Mouse (Mus musculus) neural tube, embryonic 12.5 days (tissue): ENCODE measurements around the gene Neurod4. TPM values are rescaled to one million over a fixed set of nuclear protein-coding genes. Genes with fewer than 3 reads are reported as not detected.
"Not testable (repeated sequence)": the region's sequence is repeated elsewhere in the genome, so short reads cannot be mapped to it uniquely, and the experiment has no call there.

Experiments
- ATAC-seq: fragments of 200-750 bp; cut with Nextera tagmentation; 2 replicates; pipeline ENCODE4 v1.8.0; 2017; ENCODE audit warnings: low read depth, mild to moderate bottlenecking, moderate TSS enrichment, moderate library complexity; ENCODE audit not compliant: low FRiP score
- H3K27ac ChIP-seq: fragments of 300-500 bp; sonication (generic); 2 replicates; pipeline ENCODE4 v1.5.1; 2016
- H3K27me3 ChIP-seq: fragments of 300-500 bp; sonication (generic); replicated peaks from 2 replicates; pipeline ENCODE4 v1.6.1; 2016; ENCODE audit warnings: mild to moderate bottlenecking
- H3K36me3 ChIP-seq: fragments of 300-500 bp; sonication (generic); 2 replicates; pipeline ENCODE4 v1.6.1; 2016; ENCODE audit warnings: mild to moderate bottlenecking
- H3K4me1 ChIP-seq: fragments of 300-500 bp; sonication (generic); 2 replicates; pipeline ENCODE4 v1.6.1; 2016
- H3K4me2 ChIP-seq: fragments of 300-500 bp; sonication (generic); replicated peaks from 2 replicates; pipeline ENCODE4 v1.6.1; 2016; ENCODE audit warnings: mild to moderate bottlenecking
- H3K4me3 ChIP-seq: fragments of 300-500 bp; sonication (generic); 2 replicates; pipeline ENCODE4 v1.5.1; 2016
- H3K9ac ChIP-seq: fragments of 300-500 bp; sonication (generic); 2 replicates; pipeline ENCODE4 v1.6.1; 2016; ENCODE audit warnings: mild to moderate bottlenecking
- H3K9me3 ChIP-seq: fragments of 300-500 bp; sonication (generic); 2 replicates; pipeline ENCODE4 v1.6.1; 2016; ENCODE audit warnings: mild to moderate bottlenecking
- WGBS: fragments of 180-500 bp; shearing (Covaris S2); methylation state at CpG from one replicate; pipeline ENCODE4 v1.1.7; 2016; 5-methylcytosine and 5-hydroxymethylcytosine counted together
- polyA plus RNA-seq: library from polyadenylated mRNA; unstranded; fragments of >200 nt; fragmentation: Nextera tagmentation; extraction: Ambion mirVana; gene quantifications from 2 replicates; pipeline ENCODE4 v1.2.1, GENCODE M21; 2016

Neurod4 gene
- polyA plus RNA-seq: 24.2 and 27.6 TPM in 2 replicates

DNA sequence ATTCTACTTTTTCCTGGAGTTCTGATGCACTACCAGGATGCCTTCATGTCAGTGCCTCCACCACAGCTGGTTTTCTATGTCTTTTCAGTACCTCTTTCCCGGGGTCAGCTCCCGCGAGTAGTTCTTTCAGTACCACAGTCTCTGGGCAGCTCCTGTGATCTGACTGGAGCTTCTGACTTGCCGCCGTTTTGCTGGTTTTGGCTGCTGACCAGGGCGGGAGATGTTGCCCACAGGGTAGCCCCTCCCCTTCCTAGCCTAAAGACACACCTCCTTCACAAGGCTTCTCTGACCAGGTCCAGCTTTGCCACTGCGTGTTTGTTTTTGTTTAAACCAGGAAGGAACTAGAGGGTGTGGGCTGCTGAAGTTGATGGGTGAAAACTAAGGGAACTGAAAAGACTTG is at the start of gene Neurod4:
Neurod4 (minus strand) TSS at position 175 of the 400 bp plus-strand sequence.
- Histone ChIP-seq H3K4me1 (peaks cover 14% of the 10 kb centered on the region), H3K4me3 (peak within 1 kb of the TSS; percentile 19)

DNA sequence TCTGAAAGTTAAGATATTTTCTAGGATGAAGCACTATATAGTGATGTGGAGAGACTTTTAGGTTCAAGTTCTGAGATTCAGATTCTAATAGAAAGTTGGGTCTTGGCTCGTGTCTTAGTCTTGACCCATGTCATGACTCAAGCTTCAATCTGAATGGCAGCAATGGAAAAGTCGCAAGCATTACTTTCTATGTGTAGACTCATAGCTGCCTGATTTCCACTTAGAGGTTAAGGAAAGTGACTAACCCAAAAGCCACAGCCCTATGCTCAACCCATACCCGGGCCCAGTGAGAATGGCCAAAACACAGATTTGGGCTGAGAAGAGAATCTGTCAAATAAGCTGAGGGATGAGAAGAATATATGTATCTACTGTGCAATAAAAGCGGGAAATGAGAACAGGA is 44.2 kb upstream of the Neurod4 start:
- ATAC-seq: no peak
- H3K27me3 ChIP-seq: no peaks in the 10 kb centered on the region
- WGBS: 91% methylated on average over 4 of the region's 4 CpGs

More for the DNA sequence above, at the start of gene Neurod4:
- no peaks in the 10 kb centered on the region for H3K9me3 ChIP-seq
- no peak for ATAC-seq
- H3K9ac ChIP-seq: no peak within 1 kb of the TSS
- no peaks in the 10 kb centered on the region for H3K36me3 ChIP-seq
- peak within 1 kb of the TSS; percentile 45 for H3K4me2 ChIP-seq
- no peaks in the 10 kb centered on the region for H3K27me3 ChIP-seq
- WGBS: 3% methylated on average over 7 of the region's 7 CpGs
- no peak within 1 kb of the TSS for H3K27ac ChIP-seq

DNA sequence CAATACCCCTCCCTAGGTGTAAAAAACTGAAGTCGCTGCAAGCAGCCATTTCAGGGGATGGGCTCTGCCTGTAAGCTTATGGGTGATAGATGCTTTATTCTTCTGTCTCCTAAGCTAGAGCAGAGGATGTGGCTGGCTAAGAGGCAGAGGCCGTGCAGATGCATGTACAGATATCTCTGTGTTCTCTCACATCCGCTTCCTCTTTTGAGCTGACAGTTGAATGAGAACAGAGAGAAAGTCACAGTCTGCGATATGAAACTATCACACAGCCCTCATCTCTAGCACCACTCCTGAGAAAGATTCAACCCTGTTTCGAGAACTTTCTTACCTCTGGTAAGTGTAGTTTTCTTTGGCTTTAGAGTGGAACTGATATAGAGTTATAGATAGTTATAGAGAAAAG is 42.6 kb upstream of the Neurod4 start, which contains the start of gene Tespa1:
Tespa1 (plus strand) TSS at position 234 of the 400 bp plus-strand sequence.
- H3K4me1 ChIP-seq: no peaks in the 10 kb centered on the region
- no peaks in the 10 kb centered on the region for H3K36me3 ChIP-seq
- no peak within 1 kb of the TSS for H3K4me2 ChIP-seq
- H3K9me3 ChIP-seq: no peaks in the 10 kb centered on the region
- no peak within 1 kb of the TSS for H3K4me3 ChIP-seq
- H3K27ac ChIP-seq: no peak within 1 kb of the TSS
- no peak for ATAC-seq
- no peaks in the 10 kb centered on the region for H3K27me3 ChIP-seq
- 82% methylated on average over 5 of the region's 5 CpGs for WGBS
- H3K9ac ChIP-seq: no peak within 1 kb of the TSS

More for the DNA sequence above, 44.2 kb upstream of the Neurod4 start:
- H3K4me3 ChIP-seq: no peak overlapping the region
- H3K36me3 ChIP-seq: no peaks in the 10 kb centered on the region
- H3K27ac ChIP-seq: no peak overlapping the region
- no peaks in the 10 kb centered on the region for H3K9me3 ChIP-seq
- no peak overlapping the region for H3K4me2 ChIP-seq
- H3K4me1 ChIP-seq: no peaks in the 10 kb centered on the region
- no peak overlapping the region for H3K9ac ChIP-seq

DNA sequence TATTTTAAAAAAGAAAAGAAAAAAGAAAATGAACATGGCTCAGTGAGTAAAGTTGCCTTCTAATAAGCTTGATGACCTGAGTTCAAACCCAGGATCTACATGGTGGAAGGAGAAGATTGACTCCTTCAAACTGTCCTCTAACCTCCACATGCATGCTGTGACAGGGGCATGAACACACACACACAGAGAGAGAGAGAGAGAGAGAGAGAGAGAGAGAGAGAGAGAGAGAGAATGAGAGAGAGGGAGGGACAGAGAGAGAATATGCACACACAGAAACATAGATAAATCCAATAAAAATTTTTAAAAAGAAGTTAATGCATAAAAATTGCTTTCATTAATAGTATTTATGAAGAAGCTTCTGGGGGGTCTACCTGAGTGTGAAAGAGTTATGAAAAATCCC is 42.0 kb upstream of the Neurod4 start:
- H3K9me3 ChIP-seq: no peaks in the 10 kb centered on the region
- H3K9ac ChIP-seq: no peak overlapping the region
- H3K36me3 ChIP-seq: no peaks in the 10 kb centered on the region
- no peak for ATAC-seq
- H3K27ac ChIP-seq: no peak overlapping the region
- H3K4me3 ChIP-seq: no peak overlapping the region
- no peaks in the 10 kb centered on the region for H3K4me1 ChIP-seq
- no peaks in the 10 kb centered on the region for H3K27me3 ChIP-seq
- H3K4me2 ChIP-seq: no peak overlapping the region

DNA sequence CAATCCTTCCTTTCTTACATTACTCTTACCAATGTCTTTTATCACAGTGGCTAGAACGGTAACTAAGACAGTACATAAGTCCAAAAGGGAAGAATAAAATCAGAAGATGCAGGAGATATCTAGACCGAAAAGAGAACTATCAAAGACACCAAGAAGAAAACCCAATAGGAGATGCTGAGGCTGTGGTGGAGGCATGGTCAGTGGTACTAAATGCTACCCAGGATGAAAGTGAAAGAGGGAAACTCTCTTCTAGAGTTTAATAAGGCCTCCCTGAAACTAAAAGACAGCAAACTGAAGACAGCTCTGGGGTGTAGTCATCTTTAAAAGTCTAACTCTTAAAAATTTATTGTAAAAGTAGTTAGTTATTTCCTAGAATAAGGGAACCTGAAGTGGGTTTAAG is 40.7 kb upstream of the Neurod4 start:
- no peak for ATAC-seq
- WGBS: 83% methylated on average over 2 of the region's 2 CpGs

DNA sequence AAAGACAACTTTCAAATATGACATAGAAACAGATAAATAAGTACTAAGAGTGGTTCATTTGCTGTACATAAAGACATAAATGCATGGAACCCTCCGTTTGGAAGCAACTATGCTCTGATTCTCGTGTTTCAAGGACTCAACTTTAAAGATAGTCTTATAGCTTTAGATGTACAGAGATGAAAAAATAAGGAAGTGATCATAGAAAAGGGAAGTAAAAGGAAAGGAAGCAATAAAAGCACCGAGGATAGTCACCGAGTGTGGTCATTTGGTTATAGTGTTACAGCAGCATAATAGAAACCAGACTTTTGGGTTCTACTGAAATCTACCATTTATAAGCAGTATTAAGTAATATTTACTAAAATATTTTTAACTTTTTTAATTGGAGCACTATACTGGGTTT is 38.7 kb upstream of the Neurod4 start:
- ATAC-seq: no peak
- Histone ChIP-seq H3K27ac (no peak overlapping the region), H3K4me2 (no peak overlapping the region), H3K9me3 (no peaks in the 10 kb centered on the region), H3K9ac (no peak overlapping the region), H3K36me3 (no peaks in the 10 kb centered on the region), H3K4me1 (no peaks in the 10 kb centered on the region), H3K27me3 (no peaks in the 10 kb centered on the region), H3K4me3 (no peak overlapping the region)
- WGBS: 82% methylated on average over 4 of the region's 4 CpGs

More for the DNA sequence above, 40.7 kb upstream of the Neurod4 start:
- Histone ChIP-seq H3K27ac (no peak overlapping the region), H3K4me3 (no peak overlapping the region), H3K27me3 (no peaks in the 10 kb centered on the region), H3K9ac (no peak overlapping the region), H3K9me3 (no peaks in the 10 kb centered on the region), H3K36me3 (no peaks in the 10 kb centered on the region), H3K4me2 (no peak overlapping the region), H3K4me1 (no peaks in the 10 kb centered on the region)

DNA sequence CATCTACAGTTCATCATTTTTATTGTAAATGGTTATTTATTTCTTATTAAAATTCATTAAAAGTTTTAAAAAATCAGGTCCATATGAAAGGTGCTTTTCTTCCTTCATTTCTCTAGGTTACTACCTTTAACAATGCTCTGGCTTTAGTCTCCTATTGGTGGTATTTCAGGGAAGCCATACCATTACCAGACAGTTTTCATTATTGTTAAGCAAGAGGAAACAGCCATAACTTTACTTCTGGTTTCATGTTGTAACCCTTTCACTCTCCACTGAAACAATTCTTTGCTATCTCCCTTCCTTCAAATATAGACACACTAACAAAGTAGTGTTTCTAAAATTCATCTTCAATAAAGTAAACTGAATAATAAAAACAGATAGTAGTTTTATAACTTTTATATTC is 35.8 kb upstream of the Neurod4 start:
- Histone ChIP-seq H3K9me3 (no peaks in the 10 kb centered on the region), H3K27me3 (no peaks in the 10 kb centered on the region), H3K4me3 (no peak overlapping the region), H3K4me2 (no peak overlapping the region), H3K27ac (no peak overlapping the region), H3K9ac (no peak overlapping the region), H3K36me3 (no peaks in the 10 kb centered on the region), H3K4me1 (no peaks in the 10 kb centered on the region)
- ATAC-seq: no peak

DNA sequence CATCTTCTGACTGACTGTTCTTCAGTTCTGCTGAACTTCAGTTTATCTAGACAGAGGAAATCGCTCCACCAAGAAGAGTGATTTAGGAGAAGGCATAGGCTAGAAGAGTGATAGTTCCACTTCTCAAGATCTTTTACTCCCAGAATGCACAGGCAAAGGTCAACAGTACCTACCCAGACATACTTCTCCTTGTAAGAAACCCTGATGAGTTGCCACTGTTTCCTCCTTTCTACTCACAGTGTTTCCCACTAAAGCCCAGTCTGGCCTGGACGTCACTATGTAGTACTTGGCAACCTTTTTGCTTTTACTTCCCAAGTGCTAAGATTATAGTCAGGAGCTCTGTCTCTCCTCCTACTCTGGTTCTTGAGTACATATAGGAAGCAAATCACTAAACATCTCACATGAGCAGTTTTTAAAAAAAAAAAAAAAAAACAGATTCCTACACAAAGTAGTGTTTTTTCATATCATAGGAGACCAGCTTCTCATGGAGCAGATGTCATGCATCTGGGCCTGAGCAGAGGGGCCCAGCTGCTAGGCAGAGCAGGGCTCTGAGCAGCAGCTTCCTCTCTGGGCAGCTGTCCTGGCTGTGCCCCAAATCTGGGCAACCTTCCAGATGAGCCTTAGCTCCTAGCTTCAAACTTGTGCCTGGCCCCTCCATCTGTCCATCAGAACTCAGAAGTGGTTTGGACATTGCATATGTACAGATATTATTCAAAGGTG is 34.2 kb upstream of the Neurod4 start:
- peak; percentile 53; the same call in 1 of the 2 replicates for ATAC-seq
- 78% methylated on average over 2 of the region's 2 CpGs for WGBS
- Histone ChIP-seq H3K9ac (no peak overlapping the region), H3K36me3 (no peaks in the 10 kb centered on the region), H3K4me2 (no peak overlapping the region), H3K4me3 (no peak overlapping the region), H3K27me3 (no peaks in the 10 kb centered on the region), H3K27ac (no peak overlapping the region), H3K9me3 (no peaks in the 10 kb centered on the region), H3K4me1 (no peaks in the 10 kb centered on the region)

DNA sequence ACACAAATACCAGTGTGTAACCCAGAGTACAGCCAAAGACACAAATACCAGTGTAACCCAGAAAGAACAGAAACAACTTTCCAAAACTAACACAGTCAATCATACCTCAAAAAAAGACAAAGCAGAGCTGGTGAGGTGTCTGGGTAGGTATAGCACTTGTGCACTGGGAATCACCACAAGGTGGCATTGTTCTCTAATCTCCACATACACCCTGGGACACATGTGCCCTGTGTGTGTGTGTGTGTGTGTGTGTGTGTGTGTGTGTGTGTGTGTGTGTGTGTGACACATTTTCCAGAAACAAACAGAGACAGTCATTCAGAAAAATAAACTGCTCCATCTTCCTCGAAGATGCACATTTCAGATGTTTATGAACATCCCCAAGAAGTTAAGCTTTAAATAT is 33.5 kb upstream of the Neurod4 start:
- 73% methylated on average over 1 of the region's 1 CpGs for WGBS

DNA sequence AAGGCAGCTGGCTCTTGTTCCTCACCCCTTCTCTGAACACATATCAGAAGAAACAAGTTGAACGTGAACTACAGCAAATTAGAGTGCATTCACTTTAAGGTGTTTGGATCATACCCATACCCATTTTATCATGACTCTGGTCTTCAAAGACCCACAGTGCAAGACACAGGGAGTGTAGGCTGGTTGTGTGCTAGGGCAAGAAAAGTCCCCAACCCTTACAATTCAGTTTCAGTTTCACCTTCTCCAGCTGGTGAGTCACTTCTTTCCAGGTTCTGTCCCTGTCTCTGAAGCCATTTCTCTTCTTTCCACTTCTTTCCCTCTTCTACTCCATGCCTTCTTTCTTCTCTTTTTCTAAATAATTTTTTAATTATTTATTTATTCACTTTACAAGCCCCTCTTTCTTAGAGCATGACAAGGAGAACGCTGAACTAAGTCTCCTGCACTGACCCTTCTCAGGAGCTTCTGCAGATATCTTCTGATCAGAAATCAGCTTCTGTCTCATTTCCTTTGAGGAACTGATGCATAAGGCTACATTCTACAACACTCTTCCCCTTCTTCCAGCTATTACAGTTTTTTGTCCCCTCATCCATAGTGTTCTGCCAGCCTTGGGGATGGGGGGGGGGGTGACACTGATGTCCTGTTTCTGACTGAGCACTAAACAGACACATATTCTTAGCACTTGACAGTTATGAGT is 31.6 kb upstream of the Neurod4 start:
- H3K4me1 ChIP-seq: no peaks in the 10 kb centered on the region
- no peak for ATAC-seq
- H3K36me3 ChIP-seq: no peaks in the 10 kb centered on the region
- no peak overlapping the region for H3K27ac ChIP-seq
- no peak overlapping the region for H3K4me3 ChIP-seq
- H3K4me2 ChIP-seq: no peak overlapping the region
- H3K27me3 ChIP-seq: no peaks in the 10 kb centered on the region
- H3K9ac ChIP-seq: no peak overlapping the region
- WGBS: 86% methylated on average over 2 of the region's 2 CpGs
- H3K9me3 ChIP-seq: no peaks in the 10 kb centered on the region

More for the DNA sequence above, 33.5 kb upstream of the Neurod4 start:
- peak; percentile 65; the same call in 1 of the 2 replicates for ATAC-seq
- Histone ChIP-seq H3K36me3 (no peaks in the 10 kb centered on the region), H3K27ac (no peak overlapping the region), H3K4me3 (no peak overlapping the region), H3K4me1 (no peaks in the 10 kb centered on the region), H3K4me2 (no peak overlapping the region), H3K9me3 (no peaks in the 10 kb centered on the region), H3K9ac (no peak overlapping the region), H3K27me3 (no peaks in the 10 kb centered on the region)

DNA sequence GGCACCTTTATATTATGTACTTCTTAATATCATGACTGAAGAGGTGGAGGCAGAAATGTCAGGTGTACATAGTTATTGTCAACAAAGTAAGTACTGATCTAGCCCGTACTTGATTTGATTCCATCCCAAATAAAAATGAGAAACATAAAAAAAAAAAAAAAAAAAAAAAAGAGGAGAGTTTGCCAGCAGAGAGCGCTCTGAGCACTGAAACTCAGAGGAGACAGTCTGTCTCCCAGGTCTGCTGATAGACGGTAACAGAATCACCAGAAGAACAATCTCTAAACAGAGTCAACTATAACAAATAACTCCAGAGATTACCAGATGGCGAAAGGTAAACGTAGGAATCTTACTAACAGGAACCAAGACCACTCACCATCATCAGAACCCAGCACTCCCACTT is 24.1 kb upstream of the Neurod4 start:
- ATAC-seq, H3K4me2 ChIP-seq, H3K36me3 ChIP-seq, H3K4me1 ChIP-seq, H3K9me3 ChIP-seq, H3K27ac ChIP-seq, H3K9ac ChIP-seq, H3K4me3 ChIP-seq, H3K27me3 ChIP-seq: not testable (repeated sequence)
- WGBS: 84% methylated on average over 3 of the region's 5 CpGs

DNA sequence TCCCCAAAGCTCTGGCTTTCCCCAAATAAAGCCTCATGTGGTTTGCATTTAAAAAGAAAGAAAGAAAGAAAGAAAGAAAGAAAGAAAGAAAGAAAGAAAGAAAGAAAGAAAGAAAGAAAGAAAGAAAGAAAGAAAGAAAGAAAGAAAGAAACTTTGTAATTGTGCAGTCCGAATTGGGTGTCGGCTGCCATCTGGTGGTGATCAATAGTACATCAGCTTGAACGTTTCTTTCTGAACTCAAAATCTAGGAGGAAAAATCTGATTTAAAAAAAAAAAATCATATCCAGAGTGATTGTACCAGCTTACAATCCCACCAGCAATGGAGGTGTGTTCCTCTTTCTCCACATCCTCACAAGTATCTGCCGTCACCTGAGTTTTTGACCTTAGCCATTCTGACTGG is 18.7 kb upstream of the Neurod4 start:
- not testable (repeated sequence) for ATAC-seq, H3K4me3 ChIP-seq, H3K4me1 ChIP-seq, H3K4me2 ChIP-seq, H3K9me3 ChIP-seq, H3K27ac ChIP-seq, H3K36me3 ChIP-seq, H3K9ac ChIP-seq, H3K27me3 ChIP-seq
- WGBS: 15% methylated on average over 4 of the region's 4 CpGs
